Mouse (Mus musculus): Measurements from ENCODE around the gene Drg2.
"Not testable (repeated sequence)": the region's sequence is repeated elsewhere in the genome, so short reads cannot be mapped to it uniquely, and the experiment has no call there.

The Drg2 gene

DNA sequence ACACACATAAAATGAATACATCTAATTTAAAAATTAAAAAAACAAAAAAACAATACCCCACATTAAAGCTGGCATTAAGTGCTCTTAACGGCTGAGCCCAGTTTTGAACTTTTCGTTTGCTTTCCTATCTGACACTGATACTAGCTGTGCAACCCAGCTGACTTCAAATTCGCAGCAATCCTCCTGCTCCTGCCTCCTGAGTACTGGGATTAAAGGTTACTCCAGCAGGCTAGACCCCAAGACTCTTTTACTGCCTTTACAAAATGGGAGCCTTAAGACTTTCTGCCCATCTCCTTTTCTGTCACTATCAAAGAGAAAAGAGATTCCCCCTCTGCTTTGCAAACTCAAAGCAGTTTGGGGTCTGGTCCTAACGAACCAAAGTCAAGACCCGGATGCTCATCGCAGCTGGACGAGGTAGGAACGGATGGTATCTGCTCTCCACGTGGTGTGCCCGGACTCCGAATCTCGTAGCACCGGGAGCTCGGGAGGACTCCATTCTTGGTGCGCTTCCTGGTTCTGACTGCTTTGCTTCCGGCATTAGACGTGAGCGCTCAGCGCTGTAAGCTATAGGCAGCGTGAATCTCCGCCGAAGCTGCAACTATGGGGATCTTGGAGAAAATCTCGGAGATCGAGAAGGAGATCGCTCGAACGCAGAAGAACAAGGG, at the start of gene Drg2:
Gene Drg2 (plus strand): TSS at position 512 of the 665 bp plus-strand sequence.
- DNase-seq (ENCODE audit: low spot score in 2 of 2): peak; percentile 83 to 89

DNA sequence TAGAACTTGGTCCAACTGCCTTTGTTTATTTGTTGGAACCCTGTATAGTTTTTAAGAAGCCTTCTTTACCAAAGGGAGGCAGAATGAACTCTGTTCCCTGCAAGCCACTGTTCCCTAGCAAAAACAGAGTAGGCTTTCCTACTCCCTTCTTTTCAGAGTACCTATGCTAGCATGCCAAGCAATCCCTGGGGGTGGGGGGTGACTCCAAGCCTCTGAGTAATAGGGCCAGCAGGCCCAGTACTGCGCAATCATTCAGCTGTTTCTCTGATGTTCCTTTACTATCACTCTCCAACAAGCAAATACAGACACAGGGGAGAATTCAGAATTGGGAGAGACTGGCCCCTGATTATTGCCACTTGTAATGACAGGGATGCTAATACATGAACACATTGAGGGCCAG, 47.8 kb upstream of the Drg2 start:
- no peak for DNase-seq (ENCODE audit: low spot score in 2 of 2)

DNA sequence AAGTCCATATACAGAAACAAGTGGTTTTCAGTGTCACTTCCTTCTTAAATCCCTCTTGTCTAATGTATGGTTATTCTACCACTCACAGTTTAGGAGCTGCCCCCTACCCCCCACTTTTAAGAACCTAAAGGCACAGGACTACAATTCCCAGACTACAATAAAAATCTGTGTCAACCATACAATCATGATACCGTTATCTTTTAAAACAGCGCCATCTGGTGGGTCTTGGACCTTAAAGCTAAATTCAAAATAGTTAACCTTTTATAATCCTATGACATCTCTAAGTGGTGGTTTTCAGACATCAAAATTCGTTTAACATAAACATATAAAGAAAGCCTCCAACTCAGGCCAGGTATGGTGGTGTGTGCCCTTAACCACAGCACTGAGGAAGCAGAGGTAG, 42.2 kb upstream of the Drg2 start:
- DNase-seq (ENCODE audit: low spot score in 2 of 2): peak; percentile 61 to 72

DNA sequence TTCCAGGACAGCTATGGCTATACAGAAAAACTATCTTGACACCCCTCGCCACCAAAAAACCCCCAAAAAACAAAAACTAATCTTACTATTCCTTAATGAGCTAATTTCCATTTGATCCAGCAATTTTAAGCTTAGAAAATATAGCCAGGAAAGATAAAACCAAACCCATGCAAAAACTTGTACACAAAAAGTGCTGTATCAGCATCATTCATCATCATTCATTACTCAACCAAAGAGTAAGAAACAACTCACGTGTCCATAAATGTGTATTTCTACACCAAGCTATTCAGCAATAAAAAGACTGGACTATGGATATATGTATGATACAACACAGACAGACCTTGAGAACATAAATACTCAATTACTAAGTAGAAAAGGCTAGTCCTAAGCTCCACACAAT, 41.5 kb upstream of the Drg2 start:
- no peak for DNase-seq (ENCODE audit: low spot score in 2 of 2)

DNA sequence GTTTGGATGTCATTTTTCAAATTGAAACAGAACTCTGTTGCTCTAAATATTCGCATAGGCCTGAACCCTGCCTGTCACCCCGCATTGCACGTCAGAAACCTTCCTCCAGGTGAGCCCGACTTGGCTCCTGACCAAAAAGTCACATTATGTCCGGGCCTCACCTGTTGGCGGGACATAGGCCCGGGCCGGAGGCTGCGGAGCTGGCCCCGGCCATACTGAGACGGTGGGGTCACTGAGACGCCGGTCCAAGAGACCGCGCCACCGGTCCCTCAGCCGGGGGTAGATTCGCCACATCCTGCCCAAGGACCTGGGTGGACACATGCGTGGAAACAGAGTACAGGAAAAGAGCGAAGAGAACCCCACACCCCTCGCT, 37.8 kb upstream of the Drg2 start:
- no peak for DNase-seq (ENCODE audit: low spot score in 2 of 2)

DNA sequence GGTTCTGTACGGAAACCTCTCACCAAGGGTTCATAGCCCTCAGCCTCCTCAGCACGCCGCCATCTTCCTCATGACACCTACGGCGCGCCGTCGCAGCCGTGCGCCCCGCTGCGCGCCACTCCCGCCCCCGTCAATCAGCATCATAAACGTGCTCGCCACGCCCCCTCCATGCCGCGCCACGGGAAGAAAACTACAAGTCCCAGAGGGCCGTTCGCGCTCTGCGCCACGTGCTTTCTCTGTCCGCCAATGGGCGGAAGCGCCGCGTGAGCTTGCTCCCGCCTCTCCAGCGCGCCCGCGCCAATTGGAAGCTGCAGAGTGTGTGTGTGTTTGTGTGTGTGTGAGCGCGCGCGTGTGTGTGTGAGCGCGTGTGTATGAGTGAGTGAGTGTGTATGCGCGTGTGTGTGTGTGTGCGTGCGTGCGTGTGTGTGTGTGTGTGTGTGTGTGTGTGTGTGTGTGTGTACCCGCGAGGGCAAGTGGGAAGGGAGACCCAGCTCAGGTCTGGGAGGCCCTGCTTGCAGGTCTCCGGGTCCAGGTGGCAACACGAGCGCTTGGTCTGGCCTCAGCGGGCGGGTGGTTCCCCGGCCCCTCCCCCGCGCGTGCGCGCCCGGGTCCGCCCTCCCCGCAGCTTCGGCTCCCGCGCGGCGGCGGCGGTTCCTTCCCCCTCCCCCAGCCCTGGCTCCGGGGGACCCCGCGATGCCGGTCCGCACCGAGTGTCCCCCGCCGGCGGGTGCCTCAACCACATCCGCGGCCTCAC, 37.3 kb upstream of the Drg2 start, which contains the start of gene Gid4:
Gene Gid4 (plus strand): TSS at position 183 of the 754 bp plus-strand sequence.
- peak; percentile 98 to 99 for DNase-seq (ENCODE audit: low spot score in 2 of 2)

DNA sequence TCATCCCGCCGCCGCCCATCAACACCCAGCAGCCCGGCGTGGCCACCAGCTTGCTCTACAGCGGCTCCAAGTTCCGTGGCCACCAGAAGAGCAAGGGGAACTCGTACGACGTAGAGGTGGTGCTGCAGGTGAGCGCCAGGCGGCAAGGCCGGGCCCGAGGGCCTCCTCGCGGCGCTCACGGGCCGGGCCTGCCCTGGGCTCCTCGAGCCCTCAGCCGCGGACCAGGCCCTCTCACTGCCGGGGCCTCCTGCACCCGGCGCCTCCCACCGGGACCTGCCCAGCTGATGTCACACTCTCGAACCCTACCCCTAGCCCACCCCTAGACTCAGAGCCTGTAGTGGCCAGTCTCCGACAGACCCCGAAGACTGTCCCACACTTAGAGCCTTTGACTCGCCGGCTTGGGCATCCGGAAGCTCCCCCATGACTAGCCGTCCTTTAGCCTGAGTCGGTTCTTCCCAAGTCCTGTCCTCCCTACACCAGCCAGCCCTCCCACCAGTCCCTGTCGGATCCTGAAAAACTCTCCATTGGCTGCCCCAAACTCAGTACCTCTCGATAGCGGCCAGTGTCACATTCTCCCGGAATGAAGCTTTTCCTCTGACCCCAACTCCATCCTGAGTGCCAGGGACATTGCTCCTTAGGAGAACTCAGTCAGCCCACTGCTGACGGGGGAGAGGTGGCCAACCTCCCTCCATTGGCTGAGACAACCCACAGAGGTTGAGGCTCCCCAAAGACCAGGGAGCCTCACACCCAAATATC, 36.5 kb upstream of the Drg2 start, which contains the start of gene Atpaf2:
Gene Atpaf2 (minus strand): TSS at position 741 of the 756 bp plus-strand sequence.
- DNase-seq (ENCODE audit: low spot score in 2 of 2): no peak

DNA sequence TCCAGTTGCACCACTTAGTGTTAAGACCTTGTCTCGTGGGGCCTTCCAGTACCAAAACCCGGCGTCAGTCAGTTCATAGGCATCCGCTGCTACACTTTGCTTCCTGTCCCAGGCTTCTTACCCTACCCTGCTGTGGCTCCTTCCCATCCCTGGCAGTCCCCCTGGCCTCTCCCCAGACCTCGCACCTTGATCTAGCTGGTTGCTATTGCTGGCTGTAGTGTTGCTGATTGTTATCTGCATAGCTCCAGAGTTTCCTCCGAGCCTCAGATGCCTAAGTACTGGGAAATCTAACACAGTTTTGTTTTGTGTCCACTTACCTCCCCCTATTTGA, 36.0 kb upstream of the Drg2 start:
- DNase-seq (ENCODE audit: low spot score in 2 of 2): peak; percentile 15 to 22

DNA sequence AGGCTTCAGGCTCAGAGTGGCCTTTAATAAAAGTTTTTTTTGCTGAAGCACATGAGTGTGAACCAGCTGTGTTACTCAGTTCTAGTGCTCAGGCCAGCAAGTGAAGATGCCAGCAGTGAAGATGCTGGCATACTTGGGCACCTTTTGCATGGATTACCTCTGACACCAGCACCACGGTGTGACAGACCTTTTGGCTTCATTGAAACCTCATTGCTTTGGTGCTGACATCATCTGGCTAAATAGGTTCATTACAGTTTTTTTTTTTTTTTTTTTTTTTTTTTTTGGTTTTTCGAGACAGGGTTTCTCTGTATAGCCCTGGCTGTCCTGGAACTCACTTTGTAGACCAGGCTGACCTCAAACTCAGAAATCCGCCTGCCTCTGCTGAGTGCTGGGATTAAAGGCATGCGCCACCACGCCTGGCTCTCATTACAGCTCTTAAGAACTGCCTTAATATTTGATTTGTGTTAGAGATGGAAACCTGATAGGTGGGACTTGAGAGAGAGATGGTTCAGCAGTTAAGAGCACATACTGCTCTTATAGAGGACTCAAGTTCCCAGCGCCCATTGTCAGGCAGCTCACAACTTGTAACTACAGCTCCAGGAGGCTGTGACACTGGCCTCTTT, 32.2 kb upstream of the Drg2 start:
- peak in 1 of 2 experiments; percentile 11 for DNase-seq (ENCODE audit: low spot score in 2 of 2)

DNA sequence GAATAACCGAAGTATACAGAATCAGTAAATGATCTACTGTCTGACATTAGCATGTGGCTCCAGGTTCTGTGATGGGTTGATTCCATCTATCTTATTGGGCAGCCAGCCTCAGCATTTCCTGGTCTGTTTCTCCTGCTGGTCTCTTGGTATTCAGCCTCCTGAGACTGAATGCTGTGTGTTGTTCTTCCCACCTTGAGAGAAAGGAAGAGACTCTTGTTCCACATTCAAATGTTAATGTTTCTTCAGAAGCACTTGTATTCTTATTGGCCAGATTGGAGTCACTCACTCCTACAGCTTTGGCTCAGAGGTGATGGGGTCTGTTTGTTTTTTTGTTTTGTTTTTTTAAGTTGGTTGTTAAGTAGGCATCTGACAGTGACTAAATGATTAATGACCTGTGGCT, 31.4 kb upstream of the Drg2 start:
- no peak for DNase-seq (ENCODE audit: low spot score in 2 of 2)

DNA sequence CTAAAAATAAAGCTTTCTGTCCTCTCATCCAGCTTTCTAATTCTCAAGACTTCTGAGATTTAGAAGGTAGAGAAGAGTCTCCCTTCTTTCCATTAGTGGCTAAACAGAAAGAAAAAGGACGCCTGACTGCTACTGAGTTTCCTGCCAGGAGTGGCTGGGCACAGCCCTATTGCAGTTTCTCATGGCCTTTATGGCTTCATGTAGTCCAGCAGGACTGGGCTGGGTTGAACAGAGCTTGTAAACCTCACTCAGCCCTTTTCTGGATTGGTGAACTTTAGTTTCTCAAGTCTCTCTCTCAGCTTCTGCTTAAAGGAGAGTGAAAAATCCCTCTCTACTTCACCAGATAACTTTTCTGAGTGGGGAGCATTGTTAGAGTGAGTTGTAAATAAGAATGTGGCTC, 28.0 kb upstream of the Drg2 start:
- DNase-seq (ENCODE audit: low spot score in 2 of 2): no peak

DNA sequence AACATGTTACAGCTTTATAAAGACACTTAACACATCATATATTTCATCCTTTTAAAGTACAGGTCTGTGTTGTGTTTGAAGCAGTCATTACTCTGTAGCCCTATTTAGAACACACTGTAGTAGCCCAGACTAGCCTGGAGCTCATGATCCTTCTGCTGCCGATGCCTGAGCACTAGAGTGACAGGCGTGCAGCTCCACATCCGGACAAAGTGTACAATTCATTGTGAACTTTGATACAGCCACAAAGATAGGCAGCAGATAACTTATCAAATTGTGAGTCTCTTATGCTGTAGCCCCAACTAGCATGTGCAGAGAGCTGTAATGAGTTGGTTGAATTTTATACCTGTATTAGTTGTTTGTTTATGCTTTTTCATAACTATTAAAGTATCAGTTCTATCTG, 26.8 kb upstream of the Drg2 start:
- no peak for DNase-seq (ENCODE audit: low spot score in 2 of 2)

DNA sequence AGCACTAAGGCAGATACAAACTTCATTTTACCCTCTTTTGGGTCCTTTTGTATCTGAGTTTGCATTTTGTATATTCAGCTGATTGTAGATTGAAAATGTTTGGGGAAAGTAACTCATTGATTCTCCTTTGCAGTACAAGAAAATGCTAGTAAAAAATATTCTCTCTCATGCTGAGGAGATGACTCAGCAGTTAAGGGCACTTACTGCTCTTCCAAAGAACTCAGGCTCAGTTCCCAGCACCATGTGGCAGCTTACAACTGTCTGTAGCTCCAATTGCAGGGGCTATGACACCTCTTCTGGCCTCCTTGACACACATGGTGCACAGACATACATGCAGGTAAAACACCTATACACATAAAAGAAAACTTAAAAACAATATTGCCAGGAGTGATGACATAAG, 20.9 kb upstream of the Drg2 start:
- DNase-seq (ENCODE audit: low spot score in 2 of 2): no peak

DNA sequence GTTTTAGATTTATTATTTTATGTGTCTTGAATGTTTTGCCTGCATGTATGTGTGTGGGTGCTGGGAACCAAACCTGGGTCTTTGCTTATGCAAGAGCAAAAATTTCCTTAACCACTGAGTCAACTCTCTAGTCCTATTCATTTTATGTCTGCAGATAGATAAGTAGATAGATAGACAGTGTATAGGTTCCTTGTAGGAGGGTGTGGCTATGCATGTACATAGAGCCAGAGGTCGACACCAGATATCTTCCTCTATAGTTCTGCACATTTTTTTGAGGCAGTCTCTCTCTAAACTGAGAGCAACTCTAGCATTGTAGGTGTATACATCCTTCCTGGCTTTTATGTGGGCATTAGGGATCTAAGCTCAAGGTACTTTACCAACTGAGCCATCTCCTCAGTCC, 19.3 kb upstream of the Drg2 start:
- no peak for DNase-seq (ENCODE audit: low spot score in 2 of 2)

DNA sequence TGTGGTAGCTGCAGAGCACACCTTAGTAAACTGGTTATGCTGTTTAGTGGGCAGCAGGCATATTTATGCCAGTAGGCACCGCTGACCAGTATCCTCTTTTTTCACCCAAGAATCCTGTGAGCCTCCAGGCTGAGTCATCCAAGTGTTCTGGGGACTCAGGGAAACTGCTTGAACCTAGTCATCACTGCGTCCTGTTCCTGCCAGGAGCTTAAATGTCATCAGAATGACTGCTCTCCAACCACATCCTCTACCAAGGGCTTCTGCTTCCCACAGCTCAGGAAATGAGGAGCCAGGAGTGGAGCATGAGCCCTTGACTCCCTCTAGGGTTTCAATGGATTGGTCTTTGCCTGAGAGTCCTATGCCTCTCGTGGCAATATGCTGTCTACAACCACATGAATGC, 17.8 kb upstream of the Drg2 start:
- no peak for DNase-seq (ENCODE audit: low spot score in 2 of 2)

DNA sequence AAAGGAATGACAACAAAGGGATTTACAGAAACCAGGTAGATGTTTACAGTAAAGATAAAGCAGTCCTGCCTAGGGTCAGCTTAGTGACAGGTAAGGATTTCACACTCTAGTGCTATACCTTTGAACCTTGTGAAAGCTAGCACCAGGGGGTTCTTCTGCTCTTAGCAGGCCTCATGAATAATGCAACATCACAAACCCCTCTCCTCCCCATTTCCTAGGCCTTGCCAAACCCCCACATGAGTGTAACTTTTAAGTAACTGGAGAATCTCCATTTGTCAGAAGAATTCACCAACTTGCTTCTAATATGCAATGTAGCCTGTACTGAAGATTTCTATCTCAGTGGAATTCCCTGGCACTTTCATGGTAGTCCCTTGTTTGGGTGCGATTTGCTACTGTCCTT, 14.8 kb upstream of the Drg2 start:
- not testable (repeated sequence) for DNase-seq (ENCODE audit: low spot score in 2 of 2)

DNA sequence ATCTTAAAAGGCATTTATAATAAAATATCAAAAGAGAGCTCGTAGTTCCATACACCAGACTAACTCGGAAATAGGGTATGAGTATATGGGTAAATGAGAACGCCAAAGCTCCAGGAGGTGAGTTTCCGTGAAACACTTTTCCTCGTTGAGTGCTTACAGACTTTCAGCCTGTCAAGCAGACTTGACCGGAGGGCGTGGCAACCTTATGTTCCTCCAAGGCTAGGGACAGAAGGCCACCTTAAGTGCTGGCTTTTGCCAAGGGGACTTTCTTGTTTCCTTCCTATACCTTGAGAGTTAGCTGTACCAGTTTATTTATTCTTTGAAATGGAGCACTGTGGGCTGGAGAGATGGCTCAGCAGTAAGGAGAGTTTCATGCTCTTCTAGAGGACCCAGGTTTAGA, 14.2 kb upstream of the Drg2 start:
- no peak for DNase-seq (ENCODE audit: low spot score in 2 of 2)

DNA sequence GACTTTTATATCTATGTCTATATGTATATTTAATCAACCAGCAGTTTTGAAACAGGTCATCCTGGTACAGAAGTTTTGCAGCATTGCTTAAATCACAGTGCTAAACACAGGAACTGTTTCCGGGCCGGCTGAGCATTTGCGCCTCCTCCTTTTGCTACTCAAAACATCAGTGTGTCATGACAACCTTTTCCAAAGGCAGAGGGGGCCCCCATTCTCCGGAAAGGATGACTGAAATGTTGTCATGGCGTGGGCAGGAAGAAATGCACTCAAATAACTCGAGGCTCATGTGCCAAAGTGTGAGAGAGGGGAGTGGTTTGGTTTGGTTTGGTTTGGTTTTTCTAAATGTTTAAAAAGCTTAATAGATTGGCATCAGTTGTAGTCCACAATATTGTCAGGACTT, 11.5 kb upstream of the Drg2 start:
- DNase-seq (ENCODE audit: low spot score in 2 of 2): no peak

DNA sequence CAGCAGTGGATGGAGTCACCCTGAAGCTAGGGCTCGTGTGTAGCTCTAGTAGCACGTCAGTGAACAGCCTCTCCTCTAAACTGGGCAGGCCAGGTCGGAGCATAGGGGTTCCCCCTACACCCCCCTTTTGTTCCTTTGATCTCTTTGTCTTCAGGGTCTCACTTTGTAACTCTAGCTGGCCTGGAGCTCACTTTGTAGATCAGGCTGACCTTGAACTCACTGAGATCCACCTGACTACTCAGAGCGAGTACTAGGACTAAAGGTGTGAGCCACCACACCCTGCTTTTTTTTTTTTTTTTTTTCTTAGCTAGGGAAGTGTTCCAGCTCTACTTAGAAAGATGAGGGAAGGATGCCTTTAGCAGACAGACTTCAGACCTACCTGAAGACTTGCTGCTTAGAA, 10.4 kb upstream of the Drg2 start:
- no peak for DNase-seq (ENCODE audit: low spot score in 2 of 2)

DNA sequence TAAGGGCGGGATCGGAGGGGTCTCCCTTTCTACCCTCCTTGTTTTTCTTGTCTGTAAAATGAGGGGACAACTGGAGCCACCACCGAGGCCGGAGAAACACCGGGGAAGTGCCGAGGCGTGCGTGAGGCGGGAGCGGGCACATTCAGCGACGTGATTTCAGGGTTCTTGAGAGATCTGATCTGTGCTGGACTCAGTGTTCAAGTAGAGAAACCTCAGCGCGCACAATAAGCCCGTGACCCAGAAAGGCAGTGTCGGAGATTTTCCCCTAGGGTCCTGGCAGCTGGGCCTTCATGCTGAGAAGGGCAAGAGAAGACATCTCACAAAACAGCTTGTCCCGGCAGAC, 325 bp downstream of the Drg2 start:
- DNase-seq (ENCODE audit: low spot score in 2 of 2): no peak

DNA sequence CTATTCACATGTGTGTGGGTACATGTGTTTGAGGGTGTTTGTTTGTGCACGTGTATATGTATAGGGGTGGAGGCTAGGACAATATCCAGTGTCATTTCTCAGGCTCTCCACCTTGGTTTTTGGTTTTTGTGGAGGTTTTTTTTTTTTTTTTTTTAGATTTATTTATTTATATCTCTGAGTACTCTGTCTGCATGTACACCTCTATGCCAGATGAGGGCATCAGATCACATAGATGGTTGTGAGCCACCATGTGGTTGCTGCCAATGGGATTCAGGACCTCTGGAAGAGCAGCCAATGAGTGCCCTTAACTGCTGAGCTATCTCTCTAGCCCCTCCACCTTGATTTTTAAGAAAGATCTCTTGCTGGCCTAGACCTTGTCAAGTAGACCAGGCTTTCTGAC, 3.6 kb downstream of the Drg2 start:
- DNase-seq (ENCODE audit: low spot score in 2 of 2): no peak

DNA sequence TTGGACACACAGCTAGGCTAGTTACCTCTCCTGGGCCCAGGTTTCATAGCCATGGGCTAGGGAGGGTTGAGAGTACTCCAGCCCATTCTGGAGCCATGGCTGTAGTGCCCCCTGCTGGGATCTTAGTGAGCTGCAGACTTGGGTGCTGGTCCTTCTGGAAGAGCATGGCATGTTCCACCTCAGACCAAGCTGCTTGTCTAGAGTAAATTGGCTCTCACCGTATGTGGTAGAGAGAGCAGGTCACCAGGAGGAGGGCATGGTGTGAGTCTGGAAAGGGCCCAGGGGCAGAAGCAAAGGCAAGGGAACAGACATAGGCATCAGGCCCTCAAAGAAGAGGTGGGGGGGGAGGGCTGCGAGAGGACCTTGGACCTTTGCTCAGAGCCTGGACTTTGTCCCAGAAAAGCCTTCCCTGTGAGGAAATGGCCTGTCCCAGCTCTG, 11.6 kb downstream of the Drg2 start:
- DNase-seq (ENCODE audit: low spot score in 2 of 2): peak; percentile 26 to 39

All from natural killer cell, adult 2 months (primary cell).